Mouse (Mus musculus) heart, embryonic 15.5 days (tissue): ENCODE data around the gene Rarg. TPM values are rescaled to one million over a fixed set of nuclear protein-coding genes. Genes with fewer than 3 reads are reported as not detected.

Experiments
- polyA plus RNA-seq: library from polyadenylated mRNA; unstranded; fragments of >200 nt; fragmentation: Nextera tagmentation; extraction: Ambion mirVana; gene quantifications from 2 replicates; pipeline ENCODE4 v1.2.1, GENCODE M21; 2015

Gene Rarg
- polyA plus RNA-seq, 1 experiment from 2014 or later: 7.9 TPM

Other genes with a start within 250 kb of the Rarg start
- gene Krt18, start 229.3 kb downstream of the Rarg start, polyA plus RNA-seq: 33.1 and 213 TPM in 2 replicates
- 56.5 and 71.8 TPM in 2 replicates for gene Eif4b, start 183.7 kb downstream of the Rarg start, polyA plus RNA-seq
- 30.9 and 31.0 TPM in 2 replicates for gene Tns2, start 157.1 kb downstream of the Rarg start, polyA plus RNA-seq
- 16.0 and 22.4 TPM in 2 replicates for gene Spryd3, start 121.3 kb downstream of the Rarg start, polyA plus RNA-seq
- 9.5 and 10.2 TPM in 2 replicates for gene Igfbp6, start 113.2 kb downstream of the Rarg start, polyA plus RNA-seq
- gene Soat2, start 107.0 kb downstream of the Rarg start, polyA plus RNA-seq: 0.23 and 0.63 TPM in 2 replicates
- 25.8 and 34.3 TPM in 2 replicates for gene Zfp740, start 54.3 kb downstream of the Rarg start, polyA plus RNA-seq
- 31.1 and 47.9 TPM in 2 replicates for gene Csad, start 52.8 kb downstream of the Rarg start, polyA plus RNA-seq
- 1.7 and 8.9 TPM in 2 replicates for gene Itgb7, start 25.6 kb downstream of the Rarg start, polyA plus RNA-seq
- not detected in 2 replicates for gene Gm9918, start 13.0 kb upstream of the Rarg start, polyA plus RNA-seq
- gene Mfsd5, start 21.9 kb upstream of the Rarg start, polyA plus RNA-seq: 39.3 and 47.4 TPM in 2 replicates
- 14.7 and 20.0 TPM in 2 replicates for gene Espl1, start 38.7 kb upstream of the Rarg start, polyA plus RNA-seq
- 261 and 296 TPM in 2 replicates for gene Pfdn5, start 68.6 kb upstream of the Rarg start, polyA plus RNA-seq
- 47.9 and 69.2 TPM in 2 replicates for gene Myg1, start 74.2 kb upstream of the Rarg start, polyA plus RNA-seq
- gene Aaas, start 93.3 kb upstream of the Rarg start, polyA plus RNA-seq: 39.1 and 52.4 TPM in 2 replicates
- 0.15 and 0.22 TPM in 2 replicates for gene Sp7, start 109.7 kb upstream of the Rarg start, polyA plus RNA-seq
- 4.7 and 5.0 TPM in 2 replicates for gene Sp1, start 148.6 kb upstream of the Rarg start, polyA plus RNA-seq
- gene Amhr2, start 187.8 kb upstream of the Rarg start, polyA plus RNA-seq: 4.9 and 5.7 TPM in 2 replicates
- gene Prr13, start 201.5 kb upstream of the Rarg start, polyA plus RNA-seq: 87.9 and 91.2 TPM in 2 replicates
- 130 and 139 TPM in 2 replicates for gene Pcbp2, start 213.0 kb upstream of the Rarg start, polyA plus RNA-seq
- 2.0 and 2.6 TPM in 2 replicates for gene Gm10337, start 246.2 kb upstream of the Rarg start, polyA plus RNA-seq